Mouse (Mus musculus) layer of hippocampus, adult 2 months (tissue): ENCODE data around the gene Saysd1. TPM values are rescaled to one million over a fixed set of nuclear protein-coding genes. Genes with fewer than 3 reads are reported as not detected.
A peak's percentile ranks its signal among the peaks of the same experiment; 100 is the strongest.

Experiments
- DNase-seq, 2 experiments: peaks; one replicate each; pipeline ENCODE4 v3.0.0; 2022; ENCODE audit warnings: low spot score in 2 of 2
- H3K27ac ChIP-seq: fragments of 200-600 bp; 2 replicates; pipeline ENCODE4 v1.8.1; 2022
- H3K4me3 ChIP-seq: fragments of 200-600 bp; 2 replicates; pipeline ENCODE4 v1.8.1; 2022; ENCODE audit warnings: mild to moderate bottlenecking
- CTCF ChIP-seq: fragments of 200-600 bp; conservative IDR thresholded peaks from 2 replicates; pipeline ENCODE4 v1.8.1; 2022; ENCODE audit warnings: antibody characterized with exemption, mild to moderate bottlenecking, moderate library complexity
- long read RNA-seq, 2 experiments: library from polyadenylated mRNA; stranded (forward); transcript quantifications; one replicate each; pipeline ENCODE4 v2.0.0; 2021; ENCODE audit warnings: borderline mapping rate in 2 of 2
- total RNA-seq, 2 experiments: library from RNA; stranded (reverse); gene quantifications; 2 replicates each; pipeline ENCODE4 v1.2.3; 2021

The Saysd1 gene
- total RNA-seq, result 1 to 10 TPM; 4.8 to 5.2 TPM
- long read RNA-seq, experiment 1, transcript Saysd1-201 (2 exons, 2,315 nt), result major isoform, 10 of 10 reads
- long read RNA-seq, experiment 1, partial matches to known transcripts, result 0 of 10 reads
- long read RNA-seq, experiment 1, other reads (novel, unspliced or antisense), result 0 of 10 reads
- long read RNA-seq, experiment 2, transcript Saysd1-201 (2 exons, 2,315 nt), result major isoform, 15 of 16 reads
- long read RNA-seq, experiment 2, partial matches to known transcripts, result 0 of 16 reads
- long read RNA-seq, experiment 2, other reads (novel, unspliced or antisense), result 1 of 16 reads

DNA sequence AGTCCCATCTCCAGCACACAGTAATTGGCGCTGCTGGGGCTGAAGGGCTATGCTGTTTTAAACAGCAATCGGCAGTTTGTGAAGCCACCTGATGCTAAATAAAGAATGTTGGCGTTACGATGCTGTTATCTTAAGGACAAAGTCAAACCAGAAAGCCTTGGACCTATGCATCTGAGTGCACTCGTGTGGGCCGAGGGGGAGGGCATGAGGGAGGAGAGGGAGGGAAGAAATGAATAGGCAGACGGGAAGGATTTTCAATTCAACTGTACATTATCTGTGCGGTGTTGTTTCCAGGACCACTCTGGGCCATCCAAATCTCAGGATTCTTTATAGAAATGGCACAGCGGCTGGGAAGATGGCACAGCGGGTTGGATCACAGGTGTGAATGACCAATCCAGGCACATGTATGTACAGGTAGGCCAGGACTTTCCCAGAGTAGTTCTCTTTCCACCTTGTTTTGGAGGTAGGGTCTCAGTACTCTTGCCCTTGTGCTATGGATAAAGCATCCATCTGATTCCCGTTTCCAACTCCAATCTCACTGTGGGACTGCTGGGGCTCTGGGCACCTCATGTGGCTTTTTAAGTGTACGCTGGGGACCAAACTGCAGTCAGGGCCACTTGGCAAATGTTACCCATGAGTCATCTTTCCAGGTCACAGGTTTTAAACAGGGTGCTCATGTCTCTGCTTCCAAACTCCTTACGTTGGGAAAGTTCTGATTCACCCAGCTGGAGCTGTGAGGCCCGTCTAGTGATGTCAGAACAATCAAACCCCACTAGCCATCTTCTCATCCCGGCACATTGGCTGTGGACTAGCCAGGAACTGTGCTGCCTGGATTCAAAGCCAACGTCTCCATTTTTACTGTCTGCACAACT, at the start of gene Saysd1:
Gene Saysd1, minus strand, starts transcription at position 51 of the 872 bp plus-strand sequence.
- DNase-seq, result no peak
- Histone ChIP-seq H3K4me3 (no peak within 1 kb of the TSS), H3K27ac (no peak within 1 kb of the TSS)
- TF ChIP-seq CTCF, result no peak

DNA sequence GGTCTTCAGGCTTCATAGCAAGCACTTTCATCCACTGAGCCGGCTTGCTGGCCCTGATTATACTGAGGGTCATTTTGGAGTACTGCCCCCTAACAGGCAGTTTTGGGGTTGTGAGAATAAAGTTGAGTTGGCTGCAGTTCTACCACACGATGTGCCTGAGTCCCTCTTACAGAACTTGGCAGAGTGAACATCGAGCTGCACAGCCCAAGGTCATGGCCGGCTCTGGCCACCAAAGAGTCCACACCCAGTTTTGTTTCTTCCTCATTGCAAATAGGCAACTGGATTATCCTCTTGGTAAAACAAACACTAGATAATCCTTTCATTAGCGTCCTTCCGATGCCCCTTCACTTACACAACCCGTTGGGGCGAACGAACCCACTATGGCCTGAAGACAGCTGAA, 47.1 kb upstream of the Saysd1 start:
- no peak overlapping the region for H3K27ac ChIP-seq
- no peak for TF ChIP-seq CTCF
- DNase-seq, result no peak
- no peak overlapping the region for H3K4me3 ChIP-seq

- no peak for TF ChIP-seq CTCF
- DNase-seq, result no peak
- H3K27ac ChIP-seq, result no peak overlapping the region
- no peak overlapping the region for H3K4me3 ChIP-seq
These were observed 45.4 kb upstream of the Saysd1 start for GRCm38 (mm10) chr14:20183701-20184100.

DNA sequence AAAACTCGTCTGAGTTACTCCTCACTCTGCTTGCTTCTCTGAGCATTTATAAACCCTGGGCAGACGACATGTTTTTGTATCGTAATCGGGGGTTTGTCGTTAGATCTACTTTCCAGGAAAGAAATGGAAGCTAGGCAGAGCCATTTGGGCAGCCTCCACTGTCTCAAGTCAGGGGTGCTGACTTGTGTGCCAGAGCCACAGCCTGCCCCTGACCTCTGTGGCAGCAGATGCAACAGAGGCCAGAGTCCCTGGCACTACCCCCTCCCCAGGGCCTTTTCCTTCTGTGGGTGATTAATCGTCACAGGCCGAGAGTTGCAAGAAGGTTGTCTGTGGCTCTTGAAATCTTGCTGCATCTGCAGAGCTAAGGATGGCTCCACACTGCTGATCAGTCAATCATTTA, 44.3 kb upstream of the Saysd1 start:
- Histone ChIP-seq H3K4me3 (no peak overlapping the region), H3K27ac (no peak overlapping the region)
- DNase-seq, result no peak
- TF ChIP-seq CTCF, result no peak

GRCm38 (mm10) chr14:20181466-20181921, 43.2 kb upstream of the Saysd1 start, which contains the start of gene Kcnk5:
Gene Kcnk5, minus strand, starts transcription at chr14:20181809.
- peak; percentile 51 to 69 for DNase-seq
- Histone ChIP-seq H3K4me3 (peak within 1 kb of the TSS; percentile 59), H3K27ac (no peak within 1 kb of the TSS)
- no peak for TF ChIP-seq CTCF

- H3K4me3 ChIP-seq, result peak overlapping the region; percentile 59; the same call in 1 of the 2 replicates
- no peak for TF ChIP-seq CTCF
These were observed 42.4 kb upstream of the Saysd1 start for GRCm38 (mm10) chr14:20180751-20181162.

DNA sequence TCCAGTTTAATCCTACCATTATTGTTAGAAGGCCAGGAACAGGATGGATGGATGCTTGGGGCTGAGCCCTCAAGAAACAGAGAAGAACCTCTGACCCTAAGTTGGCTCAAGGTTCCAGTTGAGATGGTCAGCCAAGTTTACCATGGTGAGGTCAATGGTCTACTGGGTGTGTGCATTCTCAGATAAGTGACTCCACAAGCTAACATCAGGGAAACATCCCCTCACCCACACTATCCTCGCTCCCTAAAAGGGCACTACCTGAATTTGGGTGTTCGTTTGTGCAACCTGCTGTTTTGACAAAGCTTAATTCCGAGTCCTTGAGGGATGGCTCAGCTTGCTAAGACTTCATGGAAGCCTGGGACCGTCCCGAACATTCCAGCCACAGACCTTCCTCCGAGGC, 42.0 kb upstream of the Saysd1 start:
- no peak for DNase-seq
- Histone ChIP-seq H3K27ac (no peak overlapping the region), H3K4me3 (no peak overlapping the region; the same call in 1 of the 2 replicates)
- TF ChIP-seq CTCF, result no peak

More at GRCm38 (mm10) chr14:20180751-20181162, 42.4 kb upstream of the Saysd1 start:
- DNase-seq, result no peak
- no peak overlapping the region for H3K27ac ChIP-seq

DNA sequence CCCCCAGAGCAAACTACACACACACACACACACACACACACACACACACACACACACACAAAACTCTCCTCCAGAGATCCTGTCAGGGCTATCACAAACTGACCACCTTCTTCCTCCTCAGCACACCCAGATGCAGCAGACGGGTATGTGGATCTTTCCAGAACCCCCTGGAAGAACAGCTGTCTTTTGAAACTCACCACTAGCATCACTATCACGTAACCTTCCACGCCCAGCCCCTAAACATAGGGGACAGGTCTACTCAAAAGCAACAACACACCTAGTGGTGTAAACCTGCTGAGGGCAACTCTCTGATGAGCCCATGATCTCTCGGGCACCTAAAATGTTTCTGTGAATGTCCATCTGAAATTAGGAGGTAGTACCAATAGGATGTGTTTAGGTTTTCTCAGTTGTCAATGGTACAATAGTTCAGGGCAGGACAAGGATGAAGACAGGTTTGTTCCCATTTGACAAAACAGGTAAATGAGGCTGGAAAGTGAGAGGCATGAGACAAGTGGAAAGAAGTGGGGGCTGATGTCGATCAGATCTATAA, 41.5 kb upstream of the Saysd1 start:
- no peak for TF ChIP-seq CTCF
- no peak overlapping the region for H3K4me3 ChIP-seq
- no peak for DNase-seq
- no peak overlapping the region for H3K27ac ChIP-seq

- Histone ChIP-seq H3K27ac (no peak overlapping the region), H3K4me3 (no peak overlapping the region)
- DNase-seq, result no peak
- TF ChIP-seq CTCF, result no peak
These were observed 40.7 kb upstream of the Saysd1 start for GRCm38 (mm10) chr14:20179080-20179479.

- Histone ChIP-seq H3K27ac (no peak overlapping the region), H3K4me3 (no peak overlapping the region)
- no peak for DNase-seq
- TF ChIP-seq CTCF, result no peak
These were observed 40.3 kb upstream of the Saysd1 start for GRCm38 (mm10) chr14:20178593-20178992.

DNA sequence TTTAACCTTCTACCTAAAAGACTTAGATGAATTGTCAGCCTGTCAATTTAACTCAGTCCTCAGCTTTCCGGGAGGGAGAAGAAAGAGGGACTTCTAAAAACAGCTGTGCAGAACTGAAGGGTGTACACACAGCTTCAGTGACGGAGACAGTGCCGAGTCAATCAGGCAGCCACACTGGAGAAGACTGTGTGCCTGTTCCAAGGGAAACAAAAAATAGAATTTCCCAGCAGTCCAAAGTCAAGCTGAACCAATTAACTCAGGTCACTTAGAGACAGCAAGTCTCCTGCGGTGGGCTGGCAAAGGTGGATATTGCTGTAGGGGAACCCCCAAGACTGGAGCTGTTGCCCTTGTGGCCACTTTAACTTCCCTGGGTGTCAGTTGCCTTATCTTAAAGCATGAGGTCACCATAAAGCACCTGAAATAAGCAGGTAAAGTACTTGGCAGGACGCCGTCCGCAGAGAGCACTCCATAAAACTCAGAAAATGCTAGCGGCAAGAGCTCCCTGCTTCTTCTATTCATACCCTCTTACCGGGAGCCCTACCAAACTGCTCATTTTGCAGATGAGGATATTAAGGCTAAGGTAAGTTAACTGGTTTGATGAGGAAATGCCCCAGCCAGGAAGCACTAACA, 39.3 kb upstream of the Saysd1 start:
- H3K4me3 ChIP-seq, result no peak overlapping the region
- no peak for TF ChIP-seq CTCF
- no peak for DNase-seq
- H3K27ac ChIP-seq, result no peak overlapping the region

GRCm38 (mm10) chr14:20175705-20176104, 37.4 kb upstream of the Saysd1 start:
- H3K27ac ChIP-seq, result no peak overlapping the region
- H3K4me3 ChIP-seq, result no peak overlapping the region
- TF ChIP-seq CTCF, result no peak
- DNase-seq, result no peak

- H3K27ac ChIP-seq, result no peak overlapping the region
- H3K4me3 ChIP-seq, result no peak overlapping the region
- no peak for DNase-seq
- no peak for TF ChIP-seq CTCF
These were observed 36.8 kb upstream of the Saysd1 start for GRCm38 (mm10) chr14:20175114-20175513.
